Mouse (Mus musculus): ENCODE data around the gene Qpct. TPM values are rescaled to one million over a fixed set of nuclear protein-coding genes. Genes with fewer than 3 reads are reported as not detected.

Gene Qpct
- polyA plus RNA-seq, 1 experiment from 2014 or later, result 51.7 TPM

DNA sequence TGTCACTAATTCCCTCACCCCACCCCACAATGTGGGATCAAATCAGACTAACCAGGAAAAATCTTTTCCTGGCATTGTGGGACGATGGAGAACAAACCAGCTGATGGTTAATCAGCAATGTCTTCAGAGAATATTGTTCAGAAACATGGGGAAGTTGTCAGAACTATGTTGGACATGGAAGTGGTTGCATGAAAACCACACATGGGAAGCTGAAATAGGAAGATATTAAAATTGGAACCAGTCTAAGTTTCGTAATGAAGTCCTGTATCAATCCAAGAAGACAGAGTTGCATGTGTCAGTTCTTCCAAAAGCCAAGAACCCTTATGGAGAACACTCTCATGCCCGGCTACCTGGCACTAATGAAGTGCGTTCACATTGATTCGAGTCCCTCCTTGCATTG, 20.1 kb upstream of the Qpct start:
- no peak for ATAC-seq (ENCODE audit: insufficient number of reproducible peaks, low FRiP score)
- 79% methylated on average over 5 of the region's 5 CpGs for WGBS
- Histone ChIP-seq H3K27ac (ENCODE audit: poor library complexity, severe bottlenecking) (no peak overlapping the region), H3K9me3 (replicated peaks) (no peaks in the 10 kb centered on the region), H3K4me3 (no peak overlapping the region), H3K4me2 (no peak overlapping the region), H3K9ac (no peak overlapping the region), H3K4me1 (replicated peaks) (no peaks in the 10 kb centered on the region), H3K36me3 (no peaks in the 10 kb centered on the region), H3K27me3 (replicated peaks) (no peaks in the 10 kb centered on the region)

DNA sequence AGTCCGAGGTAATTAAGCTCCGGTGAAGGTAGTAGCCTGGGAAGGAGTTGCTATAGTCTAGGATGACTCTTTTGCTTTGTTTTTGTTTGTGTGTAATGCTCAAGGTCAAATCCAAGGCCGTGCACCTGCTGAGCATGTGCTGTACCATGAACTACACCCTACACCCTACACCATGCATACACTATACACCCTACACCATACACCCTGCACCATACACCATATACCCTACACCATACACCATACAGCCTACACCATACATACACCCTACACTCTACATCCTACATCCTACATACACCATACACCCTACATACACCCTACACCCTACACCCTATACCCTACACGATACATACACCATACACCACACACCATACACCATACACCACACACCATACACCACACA, 18.9 kb upstream of the Qpct start:
- no peak for ATAC-seq (ENCODE audit: insufficient number of reproducible peaks, low FRiP score)

DNA sequence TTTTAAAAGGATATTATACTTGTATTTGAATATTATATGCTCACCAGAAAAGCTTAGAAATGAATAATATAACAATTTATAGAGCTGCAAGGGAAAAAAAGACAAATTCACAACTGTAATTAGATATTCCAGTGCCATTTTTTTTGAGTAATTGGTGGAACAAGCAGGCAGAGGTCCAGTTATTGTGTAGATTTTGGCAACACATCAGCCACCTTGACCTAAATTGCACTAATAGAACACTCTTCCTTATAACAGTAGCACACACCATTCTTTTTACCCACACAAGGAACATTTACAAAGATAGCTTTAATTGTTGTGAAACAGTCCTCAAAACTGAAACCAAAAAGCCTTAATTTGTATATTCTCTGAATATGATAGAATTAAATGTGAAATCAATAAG, 12.0 kb upstream of the Qpct start:
- H3K36me3 ChIP-seq, result no peaks in the 10 kb centered on the region
- H3K4me3 ChIP-seq, result no peak overlapping the region
- H3K27me3 ChIP-seq (replicated peaks), result no peaks in the 10 kb centered on the region
- no peak for ATAC-seq (ENCODE audit: insufficient number of reproducible peaks, low FRiP score)
- H3K9ac ChIP-seq, result no peak overlapping the region
- H3K27ac ChIP-seq (ENCODE audit: poor library complexity, severe bottlenecking), result no peak overlapping the region
- no peak overlapping the region for H3K4me2 ChIP-seq
- no peaks in the 10 kb centered on the region for H3K9me3 ChIP-seq (replicated peaks)
- no peaks in the 10 kb centered on the region for H3K4me1 ChIP-seq (replicated peaks)

More for the DNA sequence above, 18.9 kb upstream of the Qpct start:
- Histone ChIP-seq H3K27ac (ENCODE audit: poor library complexity, severe bottlenecking) (no peak overlapping the region), H3K36me3 (no peaks in the 10 kb centered on the region), H3K9ac (no peak overlapping the region), H3K4me1 (replicated peaks) (no peaks in the 10 kb centered on the region), H3K9me3 (replicated peaks) (no peaks in the 10 kb centered on the region), H3K4me3 (no peak overlapping the region), H3K4me2 (no peak overlapping the region), H3K27me3 (replicated peaks) (no peaks in the 10 kb centered on the region)
- WGBS, result 84% methylated on average over 4 of the region's 4 CpGs

DNA sequence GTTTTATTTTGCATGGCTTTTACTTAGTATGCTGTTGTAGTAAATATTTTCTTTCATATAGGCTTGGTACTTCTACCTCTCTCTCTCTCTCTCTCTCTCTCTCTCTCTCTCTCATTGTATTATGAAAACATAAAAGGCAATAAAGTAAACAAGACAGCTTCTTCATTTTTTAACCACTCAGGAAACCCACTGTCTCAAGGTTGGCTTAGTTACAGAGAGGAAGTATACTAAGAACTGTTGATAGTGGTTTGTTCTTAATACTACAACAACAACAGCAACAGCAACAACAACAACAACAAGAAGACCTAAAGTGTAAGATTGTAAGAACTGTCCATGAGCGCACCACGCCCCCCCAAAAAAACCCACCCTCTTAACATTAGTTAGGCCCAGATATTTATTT, 8.0 kb upstream of the Qpct start:
- no peak overlapping the region for H3K4me2 ChIP-seq
- no peaks in the 10 kb centered on the region for H3K27me3 ChIP-seq (replicated peaks)
- no peaks in the 10 kb centered on the region for H3K36me3 ChIP-seq
- no peak overlapping the region for H3K27ac ChIP-seq (ENCODE audit: poor library complexity, severe bottlenecking)
- H3K9me3 ChIP-seq (replicated peaks), result no peaks in the 10 kb centered on the region
- H3K4me1 ChIP-seq (replicated peaks), result no peaks in the 10 kb centered on the region
- WGBS, result 90% methylated on average over 2 of the region's 2 CpGs
- H3K9ac ChIP-seq, result no peak overlapping the region
- no peak for ATAC-seq (ENCODE audit: insufficient number of reproducible peaks, low FRiP score)
- no peak overlapping the region for H3K4me3 ChIP-seq

DNA sequence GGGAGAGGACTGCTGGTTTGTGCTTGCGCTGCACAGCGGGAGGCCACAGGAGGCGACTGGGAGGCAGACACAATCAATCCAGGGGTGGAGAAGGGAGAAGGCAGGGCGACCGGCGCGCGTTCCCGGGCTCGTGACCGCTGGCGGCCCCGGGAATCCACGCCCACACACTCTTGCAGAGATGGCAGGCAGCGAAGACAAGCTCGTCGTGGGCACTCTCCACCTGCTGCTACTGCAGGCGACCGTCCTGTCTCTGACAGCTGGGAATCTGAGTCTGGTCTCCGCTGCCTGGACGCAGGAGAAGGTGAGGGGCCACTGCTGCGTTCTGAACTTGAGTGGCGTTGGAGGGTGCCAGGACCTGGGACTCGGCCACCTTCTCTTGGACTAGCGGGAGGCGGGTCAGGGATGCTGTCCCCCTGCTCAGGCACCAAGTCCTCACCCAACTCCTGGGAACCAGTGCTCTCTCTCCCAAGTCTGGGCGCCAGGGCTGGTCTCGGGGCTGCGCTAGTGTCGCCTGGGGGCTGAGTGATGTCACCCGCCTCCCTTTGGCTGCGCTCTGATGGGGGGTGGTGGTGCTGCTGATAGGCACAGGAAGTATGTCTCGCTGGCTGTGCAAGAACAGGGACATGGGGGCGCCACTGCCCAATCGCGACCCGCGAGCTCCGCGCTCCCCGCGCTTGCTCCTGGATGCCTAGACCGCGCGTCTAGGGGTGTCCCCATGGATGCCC, 544 bp downstream of the Qpct start:
- Histone ChIP-seq H3K9ac (peak overlapping the region; percentile 69), H3K27me3 (replicated peaks) (no peaks in the 10 kb centered on the region), H3K4me1 (replicated peaks) (peaks cover 7% of the 10 kb centered on the region), H3K36me3 (no peaks in the 10 kb centered on the region), H3K27ac (ENCODE audit: poor library complexity, severe bottlenecking) (peak overlapping the region; percentile 80), H3K9me3 (replicated peaks) (no peaks in the 10 kb centered on the region), H3K4me2 (peak overlapping the region; percentile 86), H3K4me3 (peak overlapping the region; percentile 77)
- WGBS, result under 1% methylated on average over 45 of the region's 45 CpGs
- ATAC-seq (ENCODE audit: insufficient number of reproducible peaks, low FRiP score), result peak; percentile 88

DNA sequence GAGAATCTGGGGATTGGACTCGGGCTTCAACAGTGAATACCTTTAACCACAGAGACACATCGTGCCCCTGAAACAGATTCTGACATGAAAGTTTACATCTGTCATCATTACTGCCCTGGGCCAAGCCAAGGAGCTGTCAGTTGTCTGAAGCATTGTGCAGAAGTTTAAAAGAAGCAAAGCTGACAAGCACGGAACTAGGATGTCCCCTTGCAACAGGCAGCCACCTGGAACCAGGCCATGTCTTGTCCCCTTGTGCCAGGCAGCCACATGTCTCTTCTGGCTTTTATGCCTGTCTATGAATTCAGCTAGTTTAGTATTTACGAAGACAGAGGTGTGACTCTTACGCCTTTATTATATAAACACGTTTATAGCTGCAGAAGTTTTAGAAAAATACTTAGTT, 6.6 kb downstream of the Qpct start:
- no peak for ATAC-seq (ENCODE audit: insufficient number of reproducible peaks, low FRiP score)
- Histone ChIP-seq H3K9ac (no peak overlapping the region), H3K27ac (ENCODE audit: poor library complexity, severe bottlenecking) (no peak overlapping the region), H3K9me3 (replicated peaks) (no peaks in the 10 kb centered on the region), H3K4me1 (replicated peaks) (peaks cover 21% of the 10 kb centered on the region), H3K36me3 (no peaks in the 10 kb centered on the region), H3K4me3 (no peak overlapping the region), H3K4me2 (no peak overlapping the region), H3K27me3 (replicated peaks) (no peaks in the 10 kb centered on the region)
- 68% methylated on average over 6 of the region's 6 CpGs for WGBS

DNA sequence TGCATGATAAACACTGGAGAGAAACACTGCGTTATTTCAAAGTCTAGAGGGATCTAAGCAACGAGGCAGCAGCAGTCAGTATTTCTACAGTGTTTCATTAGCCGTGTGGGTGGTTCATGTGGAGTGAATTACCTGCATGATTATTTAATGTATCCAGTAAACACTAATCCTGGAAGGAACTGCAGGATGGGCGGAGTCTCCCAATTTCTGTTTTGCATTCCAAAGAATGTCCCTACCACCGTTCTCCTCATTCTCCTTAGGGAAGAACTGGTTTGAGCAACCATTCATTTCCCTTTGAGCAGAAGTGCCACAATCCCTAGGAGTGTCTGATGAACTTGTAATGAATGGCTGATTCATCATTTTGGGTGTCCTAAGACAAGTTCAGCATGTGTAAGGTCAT, 8.5 kb downstream of the Qpct start:
- no peak overlapping the region for H3K4me3 ChIP-seq
- 67% methylated on average over 5 of the region's 5 CpGs for WGBS
- ATAC-seq (ENCODE audit: insufficient number of reproducible peaks, low FRiP score), result no peak

DNA sequence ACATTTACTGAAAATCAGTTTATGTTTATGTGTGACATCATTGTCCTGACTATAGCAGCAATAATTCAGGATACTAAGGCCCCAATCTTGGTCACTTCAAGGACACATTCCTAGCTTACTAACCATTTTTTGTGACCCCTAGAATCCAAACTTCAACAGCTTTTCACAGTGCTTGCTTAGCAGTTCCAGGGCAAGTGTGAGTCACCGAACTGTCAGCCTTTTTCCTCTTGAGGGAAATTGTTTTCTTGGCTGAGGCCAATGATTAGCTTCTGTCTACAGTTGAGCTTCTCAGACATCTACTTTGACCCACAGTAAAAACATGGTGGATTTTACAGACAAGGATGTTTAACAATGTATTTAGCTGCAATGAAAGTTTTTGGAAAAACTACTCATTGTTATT, 12.5 kb downstream of the Qpct start:
- no peaks in the 10 kb centered on the region for H3K36me3 ChIP-seq
- H3K9me3 ChIP-seq (replicated peaks), result no peaks in the 10 kb centered on the region
- ATAC-seq (ENCODE audit: insufficient number of reproducible peaks, low FRiP score), result no peak
- H3K27ac ChIP-seq (ENCODE audit: poor library complexity, severe bottlenecking), result no peak overlapping the region
- WGBS, result 45% methylated on average over 1 of the region's 1 CpGs
- H3K27me3 ChIP-seq (replicated peaks), result no peaks in the 10 kb centered on the region
- no peak overlapping the region for H3K4me3 ChIP-seq
- H3K4me2 ChIP-seq, result no peak overlapping the region
- peaks cover 6% of the 10 kb centered on the region for H3K4me1 ChIP-seq (replicated peaks)
- H3K9ac ChIP-seq, result no peak overlapping the region

More for the DNA sequence above, 8.5 kb downstream of the Qpct start:
- Histone ChIP-seq H3K9me3 (replicated peaks) (no peaks in the 10 kb centered on the region), H3K4me1 (replicated peaks) (peaks cover 28% of the 10 kb centered on the region), H3K27ac (ENCODE audit: poor library complexity, severe bottlenecking) (no peak overlapping the region), H3K27me3 (replicated peaks) (no peaks in the 10 kb centered on the region), H3K4me2 (no peak overlapping the region), H3K36me3 (no peaks in the 10 kb centered on the region), H3K9ac (no peak overlapping the region)

DNA sequence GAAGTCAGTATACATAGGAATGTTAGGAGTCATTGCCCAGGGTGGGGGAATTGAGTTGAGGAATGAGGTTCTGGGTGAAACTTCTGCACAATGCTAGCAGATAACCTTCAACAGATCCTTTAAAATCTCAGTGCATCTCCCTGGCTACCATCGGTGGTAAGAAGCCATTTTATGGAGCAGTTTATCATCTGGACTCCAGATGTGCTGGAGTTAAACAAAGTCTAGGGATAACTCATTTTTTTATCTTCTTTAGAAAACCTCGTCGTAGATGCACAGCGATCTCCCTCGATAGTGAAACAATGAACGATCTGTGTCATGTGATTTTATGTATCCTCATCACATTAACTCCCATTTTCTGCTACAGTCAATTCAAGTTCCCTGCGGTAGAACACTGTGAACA, 16.9 kb downstream of the Qpct start:
- ATAC-seq (ENCODE audit: insufficient number of reproducible peaks, low FRiP score), result no peak

DNA sequence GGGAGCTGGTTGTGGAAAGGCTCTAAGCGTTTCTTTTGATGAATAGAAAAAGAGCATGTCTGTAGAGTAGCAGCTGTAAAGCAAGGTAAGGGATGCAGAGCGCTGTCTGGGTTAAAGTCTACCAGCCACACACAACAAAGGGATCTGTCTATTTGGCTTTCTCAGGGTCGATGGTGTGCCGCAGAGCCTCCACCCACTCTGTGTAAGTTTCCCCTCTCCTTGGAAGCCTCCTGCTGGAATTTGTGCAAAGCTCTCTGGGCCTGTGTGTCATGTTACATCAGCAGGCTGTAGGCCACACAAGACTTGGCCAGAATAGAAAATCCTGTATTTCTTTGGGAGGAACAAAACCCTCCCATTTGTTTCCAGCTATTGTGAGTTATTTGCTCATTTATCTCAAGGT, 17.3 kb downstream of the Qpct start:
- ATAC-seq (ENCODE audit: insufficient number of reproducible peaks, low FRiP score), result no peak
- Histone ChIP-seq H3K36me3 (no peaks in the 10 kb centered on the region), H3K4me2 (no peak overlapping the region), H3K4me3 (no peak overlapping the region), H3K27ac (ENCODE audit: poor library complexity, severe bottlenecking) (no peak overlapping the region), H3K9me3 (replicated peaks) (no peaks in the 10 kb centered on the region), H3K9ac (no peak overlapping the region), H3K4me1 (replicated peaks) (peaks cover 6% of the 10 kb centered on the region), H3K27me3 (replicated peaks) (no peaks in the 10 kb centered on the region)
- WGBS, result 67% methylated on average over 4 of the region's 4 CpGs

More for the DNA sequence above, 16.9 kb downstream of the Qpct start:
- WGBS, result 78% methylated on average over 7 of the region's 7 CpGs
- Histone ChIP-seq H3K9ac (no peak overlapping the region), H3K27ac (ENCODE audit: poor library complexity, severe bottlenecking) (no peak overlapping the region), H3K27me3 (replicated peaks) (no peaks in the 10 kb centered on the region), H3K36me3 (no peaks in the 10 kb centered on the region), H3K4me1 (replicated peaks) (peaks cover 6% of the 10 kb centered on the region), H3K4me3 (no peak overlapping the region), H3K9me3 (replicated peaks) (no peaks in the 10 kb centered on the region), H3K4me2 (no peak overlapping the region)

DNA sequence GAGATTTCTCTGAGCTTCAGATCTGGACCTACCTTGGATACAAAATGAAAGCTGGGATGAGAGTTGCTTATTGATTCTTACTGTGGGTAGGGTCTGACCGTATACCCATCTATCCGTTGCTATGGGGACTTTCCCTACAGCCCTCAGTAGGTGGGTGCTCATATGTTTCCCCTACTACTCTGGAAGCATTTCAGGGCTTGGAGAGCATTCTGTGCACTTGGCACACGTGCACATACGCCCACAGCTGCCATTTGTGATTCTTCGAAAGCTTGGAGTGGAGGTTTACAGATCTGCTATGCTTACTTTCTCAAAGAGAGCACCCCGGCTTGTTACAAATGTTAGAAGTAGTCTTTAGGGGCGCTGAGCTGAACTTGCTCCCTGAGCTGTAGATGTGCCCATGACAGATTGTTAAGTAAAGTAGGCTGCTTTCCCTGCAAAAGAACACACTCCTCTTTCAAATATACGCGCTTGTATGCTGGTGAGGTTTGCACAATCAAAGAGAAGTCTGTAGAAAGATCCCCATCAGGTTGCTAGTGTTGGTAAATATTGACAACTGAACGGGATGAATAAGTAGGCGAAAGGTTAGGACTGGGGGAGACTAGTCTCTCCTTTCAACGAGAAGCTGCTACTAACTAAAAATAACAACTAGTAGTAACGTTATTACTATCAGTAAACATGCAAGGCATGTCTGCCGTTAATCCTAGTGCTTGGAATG, 18.2 kb downstream of the Qpct start:
- Histone ChIP-seq H3K4me1 (replicated peaks) (peaks cover 3% of the 10 kb centered on the region), H3K36me3 (no peaks in the 10 kb centered on the region), H3K9me3 (replicated peaks) (no peaks in the 10 kb centered on the region), H3K4me2 (no peak overlapping the region), H3K4me3 (no peak overlapping the region), H3K27me3 (replicated peaks) (no peaks in the 10 kb centered on the region), H3K9ac (no peak overlapping the region), H3K27ac (ENCODE audit: poor library complexity, severe bottlenecking) (no peak overlapping the region)
- 79% methylated on average over 14 of the region's 14 CpGs for WGBS
- no peak for ATAC-seq (ENCODE audit: insufficient number of reproducible peaks, low FRiP score)
